Mouse (Mus musculus) frontal cortex, postnatal 10 days (tissue): ENCODE measurements around the gene Ddx59.

Experiments used
- DNase-seq, 2 experiments: peaks; one replicate each; pipeline ENCODE4 v3.0.0; 2022; ENCODE audit warnings: low spot score in 2 of 2, mixed read lengths in 1 of 2

Gene Ddx59

GRCm38 (mm10) chr1:136449541-136449940, 34.5 kb downstream of the Ddx59 start:
- no peak for DNase-seq

GRCm38 (mm10) chr1:136450206-136450605, 35.1 kb downstream of the Ddx59 start:
- no peak for DNase-seq

DNA sequence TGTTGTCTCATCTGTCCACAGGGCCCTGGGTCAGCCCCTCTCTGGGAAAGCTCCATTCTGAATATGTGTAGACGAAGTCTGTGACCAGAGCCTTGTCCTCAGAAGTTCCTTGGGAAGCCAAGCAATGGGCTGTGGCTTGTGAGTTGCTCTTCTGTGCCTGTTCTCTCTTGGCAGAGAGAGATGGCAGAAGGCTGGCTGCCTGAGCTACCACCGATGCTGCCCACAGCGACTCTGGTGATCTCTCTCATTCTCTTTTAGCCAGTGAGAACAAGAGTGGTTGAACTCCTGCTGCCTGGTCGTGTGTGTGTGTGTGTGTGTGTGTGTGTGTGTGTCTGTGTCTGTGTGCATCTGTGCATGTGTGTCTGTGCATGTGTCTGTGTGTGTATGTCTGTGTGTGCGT, 37.4 kb downstream of the Ddx59 start:
- no peak for DNase-seq

GRCm38 (mm10) chr1:136455756-136456585, 40.9 kb downstream of the Ddx59 start:
- no peak for DNase-seq

GRCm38 (mm10) chr1:136456741-136457140, 41.7 kb downstream of the Ddx59 start:
- DNase-seq: no peak

- DNase-seq: no peak
Observed at GRCm38 (mm10) chr1:136457403-136457802, 42.3 kb downstream of the Ddx59 start.

- no peak for DNase-seq
Observed at GRCm38 (mm10) chr1:136458691-136459245, 43.7 kb downstream of the Ddx59 start.

- no peak for DNase-seq
Observed at GRCm38 (mm10) chr1:136462443-136462842, 47.4 kb downstream of the Ddx59 start.

DNA sequence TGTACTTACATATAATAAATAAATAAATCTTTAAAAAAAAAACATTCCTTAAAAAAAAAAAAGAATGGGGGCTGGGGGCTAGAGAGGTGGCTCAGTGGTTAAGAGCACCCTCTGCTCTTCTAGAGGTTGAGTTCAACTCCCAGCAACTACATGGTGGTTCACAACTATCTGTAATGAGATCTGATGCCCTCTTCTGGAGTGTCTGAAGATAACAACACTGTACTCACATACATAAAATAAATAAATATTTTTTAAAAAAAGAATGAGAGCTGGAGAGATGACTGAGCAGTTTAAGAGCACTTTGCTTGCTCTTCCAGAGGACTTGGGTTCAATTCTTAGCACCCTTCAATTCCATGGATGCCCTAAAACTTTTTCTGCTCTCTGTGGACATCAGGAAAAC, 50.1 kb downstream of the Ddx59 start:
- no peak for DNase-seq

DNA sequence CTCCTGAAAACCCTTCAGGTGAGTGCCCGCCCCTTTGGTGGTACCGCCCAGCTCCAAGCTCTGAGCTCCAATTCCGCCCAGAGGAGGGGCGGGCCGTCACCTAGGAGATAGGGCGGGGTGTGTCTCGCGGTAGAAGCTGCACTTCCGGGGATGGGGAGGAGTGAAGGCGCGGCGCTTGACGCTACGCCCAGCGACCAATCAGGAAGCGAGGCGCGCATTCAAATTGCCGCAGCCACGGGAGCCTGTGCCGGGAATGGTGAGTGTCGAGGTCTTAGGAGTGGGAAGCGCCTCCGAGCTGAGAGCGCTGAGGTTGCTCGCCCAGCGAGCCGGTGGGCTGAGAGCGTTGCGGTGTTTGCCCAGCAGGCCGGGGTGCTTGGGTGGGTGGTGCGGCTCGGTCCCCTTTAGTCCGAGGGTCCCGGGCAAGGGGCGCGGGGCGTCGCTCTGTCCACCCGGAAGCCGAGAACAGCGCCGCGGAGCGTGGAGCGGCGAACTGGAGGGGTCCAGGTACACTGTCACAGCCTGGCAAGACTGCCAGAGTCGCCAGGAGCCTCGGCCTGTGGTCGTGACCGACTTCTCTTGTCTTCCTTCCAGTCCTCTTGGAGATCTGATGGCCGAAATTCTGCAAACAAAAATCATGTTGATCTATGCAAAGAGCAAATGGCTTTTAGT, 51.2 kb downstream of the Ddx59 start, which contains the start of gene Kif14:
Gene Kif14, plus strand, starts transcription at position 201 of the 669 bp plus-strand sequence.
- peak; percentile 88 to 89 for DNase-seq

DNA sequence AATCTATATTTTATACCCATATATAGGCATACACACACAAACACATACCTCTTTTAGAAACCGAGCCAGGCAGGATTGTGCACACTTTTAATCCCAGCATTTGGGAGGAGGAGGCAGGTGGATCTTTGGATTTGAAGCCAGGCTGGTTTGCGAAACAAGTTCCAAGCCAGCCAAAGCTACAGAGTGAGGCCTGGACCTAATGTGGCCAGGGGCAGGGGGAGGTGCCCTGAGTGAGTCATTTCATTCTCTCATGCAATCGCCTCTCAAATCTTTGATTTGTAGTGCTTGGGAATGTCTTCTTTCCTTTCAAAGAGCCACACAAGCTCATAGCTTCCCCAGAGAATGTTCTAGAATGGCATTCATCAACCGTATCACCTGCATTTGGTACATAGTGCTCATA, 54.3 kb downstream of the Ddx59 start:
- DNase-seq: no peak

DNA sequence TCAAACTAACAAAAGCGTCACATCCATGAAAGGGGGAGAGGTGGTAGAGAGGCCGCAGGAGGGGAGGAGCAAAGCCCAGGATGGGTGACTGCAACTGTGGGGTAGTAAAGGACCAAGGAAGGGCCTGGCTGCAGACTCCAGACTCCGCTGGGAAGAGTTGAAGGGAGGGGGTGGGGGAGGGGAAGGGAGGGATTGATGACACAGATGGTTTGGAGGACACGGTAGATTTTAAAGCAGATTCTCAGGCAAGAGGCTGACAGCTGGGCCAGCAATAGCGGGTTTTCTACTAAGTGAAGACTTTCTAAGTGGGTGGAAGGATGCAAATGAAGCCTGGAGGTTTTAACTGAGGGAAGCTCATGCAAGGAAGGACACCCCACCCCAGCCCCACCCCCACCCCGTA, 55.4 kb downstream of the Ddx59 start:
- DNase-seq: no peak
